Mouse (Mus musculus) stomach, postnatal 0 days (tissue): ENCODE data around the gene She. TPM values are rescaled to one million over a fixed set of nuclear protein-coding genes. Genes with fewer than 3 reads are reported as not detected.

Experiments used
- ATAC-seq: fragments of 200-750 bp; cut with Nextera tagmentation; 2 replicates; pipeline ENCODE4 v1.8.0; 2017; ENCODE audit not compliant: low FRiP score, low TSS enrichment
- DNase-seq: peaks from one replicate; pipeline ENCODE4 v3.0.0-alpha.2; 2016; ENCODE audit warnings: low spot score
- H3K27ac ChIP-seq: fragments of 300-500 bp; sonication (generic); replicated peaks from 2 replicates; pipeline ENCODE4 v1.5.1; 2014; ENCODE audit warnings: mild to moderate bottlenecking, control low read depth
- H3K27me3 ChIP-seq: fragments of 300-500 bp; sonication (generic); 2 replicates; pipeline ENCODE4 v1.6.1; 2014; ENCODE audit warnings: low read length; ENCODE audit not compliant: control insufficient read depth, insufficient read depth
- H3K36me3 ChIP-seq: fragments of 300-500 bp; sonication (generic); 2 replicates; pipeline ENCODE4 v1.6.1; 2014; ENCODE audit warnings: low read length, mixed read lengths; ENCODE audit not compliant: control insufficient read depth, insufficient read depth
- H3K4me1 ChIP-seq: fragments of 300-500 bp; sonication (generic); replicated peaks from 2 replicates; pipeline ENCODE4 v1.6.1; 2014; ENCODE audit warnings: antibody characterized with exemption; ENCODE audit not compliant: control insufficient read depth, insufficient read depth
- H3K4me2 ChIP-seq: fragments of 300-500 bp; sonication (generic); replicated peaks from 2 replicates; pipeline ENCODE4 v1.6.1; 2014; ENCODE audit warnings: low read depth, mild to moderate bottlenecking, control low read depth, moderate library complexity
- H3K4me3 ChIP-seq: fragments of 300-500 bp; sonication (generic); 2 replicates; pipeline ENCODE4 v1.5.1; 2014; ENCODE audit warnings: low read depth, low read length, control low read depth
- H3K9ac ChIP-seq: fragments of 300-500 bp; sonication (generic); 2 replicates; pipeline ENCODE4 v1.6.1; 2014; ENCODE audit warnings: mild to moderate bottlenecking, low read length, control low read depth, mixed read lengths
- H3K9me3 ChIP-seq: fragments of 300-500 bp; sonication (generic); 2 replicates; pipeline ENCODE4 v1.6.1; 2016; ENCODE audit warnings: low read length; ENCODE audit not compliant: control insufficient read depth
- CTCF ChIP-seq: IDR thresholded peaks from 2 replicates; pipeline ENCODE4 v1.5.1; 2016; ENCODE audit warnings: antibody characterized with exemption, low read depth, mild to moderate bottlenecking, moderate library complexity
- EP300 ChIP-seq: optimal IDR thresholded peaks from 2 replicates; pipeline ENCODE3; 2016; ENCODE audit warnings: antibody characterized with exemption
- WGBS: fragments of 180-500 bp; shearing (Covaris S2); extraction: QIAGEN DNeasy Blood & Tissue Kit; methylation state at CpG from one replicate; pipeline ENCODE4 v1.1.7; 2014; 5-methylcytosine and 5-hydroxymethylcytosine counted together
- polyA plus RNA-seq: library from polyadenylated mRNA; unstranded; fragments of >200 nt; fragmentation: Nextera tagmentation; extraction: Ambion mirVana; gene quantifications from 2 replicates; pipeline ENCODE4 v1.2.1, GENCODE M21; 2015

She gene
- polyA plus RNA-seq, 1 experiment from 2014 or later, result 1.4 TPM

DNA sequence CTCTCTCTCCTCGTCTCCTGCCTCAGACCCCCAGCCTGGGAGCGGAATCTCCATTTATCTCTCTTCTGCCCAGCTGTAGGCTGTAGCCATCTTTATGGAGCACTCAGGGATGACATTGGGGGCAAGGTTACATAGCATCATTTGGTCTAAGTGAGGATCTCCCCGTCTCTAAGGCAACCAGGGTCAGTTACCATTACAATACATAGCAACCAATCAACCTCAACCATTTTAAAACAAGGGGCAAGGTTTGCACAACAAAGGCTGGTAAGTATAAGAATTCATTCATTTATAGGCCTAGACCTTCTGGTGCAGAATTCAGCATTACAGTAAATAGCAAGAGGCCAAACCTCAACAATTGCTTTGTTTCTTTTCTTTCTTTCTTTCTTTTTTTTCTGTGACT lies 4.9 kb upstream of the She start:
- Histone ChIP-seq H3K27me3 (0 out of 2 replicates have a peak, but pooled peaks cover 4% of the 10 kb centered on the region), H3K27ac (no peak overlapping the region), H3K36me3 (no peaks in the 10 kb centered on the region), H3K4me2 (no peak overlapping the region), H3K4me1 (no peaks in the 10 kb centered on the region), H3K9ac (no peak overlapping the region), H3K9me3 (no peaks in the 10 kb centered on the region), H3K4me3 (no peak overlapping the region)
- WGBS, result 63% methylated on average over 3 of the region's 3 CpGs
- TF ChIP-seq EP300 (no peak), CTCF (no peak)
- ATAC-seq (no peak), DNase-seq (no peak)

DNA sequence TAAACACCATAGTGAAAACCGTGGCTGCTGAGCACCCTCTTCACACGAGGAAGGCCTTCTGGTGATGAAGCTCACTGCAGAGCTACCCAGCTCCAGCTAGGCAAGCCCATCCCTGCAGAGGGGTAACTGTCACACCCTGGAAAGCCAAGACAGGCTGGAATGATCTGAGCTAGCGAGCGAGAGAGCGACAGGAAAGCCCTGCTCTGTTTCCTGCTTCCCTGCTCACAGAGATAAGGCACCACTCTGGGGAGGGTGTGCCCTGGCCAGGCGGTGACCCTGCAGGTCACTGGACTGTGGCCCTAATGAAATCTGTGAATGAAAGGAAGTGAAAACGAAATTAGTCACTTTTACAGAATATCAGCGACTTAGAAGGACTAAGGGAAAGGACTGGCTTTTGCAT lies 4.2 kb downstream of the She start:
- 35% methylated on average over 8 of the region's 8 CpGs for WGBS
- ATAC-seq, result peak; percentile 87
- H3K4me3 ChIP-seq, result no peak overlapping the region
- peak; percentile 35 for DNase-seq
- TF ChIP-seq EP300, result no peak
- no peak for TF ChIP-seq CTCF
- no peak overlapping the region; the same call in 1 of the 2 replicates for H3K9ac ChIP-seq
- H3K27me3 ChIP-seq, result no peaks in the 10 kb centered on the region
- H3K36me3 ChIP-seq, result no peaks in the 10 kb centered on the region
- no peak overlapping the region for H3K27ac ChIP-seq
- H3K9me3 ChIP-seq, result no peaks in the 10 kb centered on the region
- H3K4me1 ChIP-seq, result no peaks in the 10 kb centered on the region
- H3K4me2 ChIP-seq, result no peak overlapping the region

DNA sequence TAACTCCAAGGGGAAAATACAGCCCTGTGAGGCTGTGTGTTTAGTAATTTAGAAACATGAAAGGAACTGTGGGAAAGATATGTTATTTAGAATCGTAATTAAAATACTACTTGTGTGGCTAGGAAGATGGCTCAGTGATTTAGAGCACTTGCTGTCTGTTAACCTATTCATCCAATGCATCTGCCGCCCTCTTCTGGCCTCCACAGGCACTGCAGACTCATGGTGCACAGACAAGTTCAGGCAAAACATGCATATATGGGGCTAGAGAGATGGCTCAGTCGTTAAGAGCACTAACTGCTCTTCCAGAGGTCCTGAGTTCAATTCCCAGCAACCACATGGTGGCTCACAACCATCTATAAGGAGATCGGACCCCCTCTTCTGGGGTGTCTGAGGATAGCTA lies 11.1 kb downstream of the She start:
- Histone ChIP-seq H3K9ac (no peak overlapping the region), H3K4me3 (no peak overlapping the region), H3K9me3 (no peaks in the 10 kb centered on the region), H3K4me1 (no peaks in the 10 kb centered on the region), H3K36me3 (no peaks in the 10 kb centered on the region), H3K4me2 (no peak overlapping the region), H3K27ac (no peak overlapping the region), H3K27me3 (no peaks in the 10 kb centered on the region)
- 73% methylated on average over 4 of the region's 4 CpGs for WGBS
- TF ChIP-seq CTCF (peak; percentile 74), EP300 (no peak)
- no peak for ATAC-seq
- DNase-seq, result peak; percentile 63

DNA sequence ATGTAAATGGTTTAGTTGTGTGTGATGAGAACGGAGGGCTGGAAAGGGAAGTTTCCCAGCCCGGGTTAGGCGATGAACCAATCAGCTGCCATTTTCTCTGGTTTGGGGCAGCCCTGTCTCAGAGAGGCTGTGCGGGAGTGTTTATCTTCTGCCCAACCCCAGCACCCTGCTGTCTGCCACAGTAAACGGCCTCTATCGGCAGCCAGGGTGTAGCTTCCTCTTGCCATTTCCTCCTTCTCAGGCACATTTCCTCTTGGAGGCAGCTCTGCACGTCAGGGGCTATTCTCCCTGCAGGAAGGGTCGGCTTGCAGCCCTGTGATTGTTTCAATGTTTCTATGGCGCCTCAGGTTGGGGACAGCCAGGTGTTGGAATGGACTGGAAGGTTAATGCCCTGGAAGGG lies 12.0 kb downstream of the She start:
- WGBS, result 45% methylated on average over 9 of the region's 9 CpGs
- Histone ChIP-seq H3K36me3 (no peaks in the 10 kb centered on the region), H3K27me3 (no peaks in the 10 kb centered on the region), H3K4me3 (no peak overlapping the region), H3K9me3 (no peaks in the 10 kb centered on the region), H3K9ac (no peak overlapping the region), H3K27ac (0 out of 2 replicates have a peak overlapping the region, but pooled peaks have one; percentile 8), H3K4me1 (no peaks in the 10 kb centered on the region), H3K4me2 (no peak overlapping the region)
- ATAC-seq (peak; percentile 68; the same call in 1 of the 2 replicates), DNase-seq (peak; percentile 27)
- no peak for TF ChIP-seq EP300
- peak; percentile 39 for TF ChIP-seq CTCF

DNA sequence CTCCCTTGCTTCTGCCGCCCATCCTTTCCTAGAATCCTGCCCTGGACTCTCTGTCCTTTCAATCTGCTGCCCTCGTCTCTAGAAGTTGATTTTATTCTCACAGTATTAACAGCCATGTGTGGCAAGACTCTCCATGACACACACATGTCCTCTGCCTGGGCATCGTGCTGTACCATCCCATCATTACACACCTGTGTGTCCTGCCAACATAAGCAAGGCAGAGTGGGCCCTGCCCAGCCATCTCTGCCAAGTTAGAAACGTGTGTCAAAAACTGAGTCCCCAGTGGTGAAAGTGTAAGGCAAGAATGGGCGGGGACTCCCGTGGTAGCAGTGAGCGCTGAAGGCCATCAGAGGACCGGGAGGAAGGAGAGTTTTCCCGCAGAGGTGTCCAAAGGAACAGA lies 14.6 kb downstream of the She start:
- H3K9me3 ChIP-seq, result no peaks in the 10 kb centered on the region
- no peak overlapping the region for H3K9ac ChIP-seq
- 75% methylated on average over 9 of the region's 9 CpGs for WGBS
- DNase-seq (no peak), ATAC-seq (no peak)
- H3K4me2 ChIP-seq, result no peak overlapping the region
- no peak for TF ChIP-seq CTCF
- TF ChIP-seq EP300, result no peak
- no peak overlapping the region for H3K27ac ChIP-seq
- no peaks in the 10 kb centered on the region for H3K36me3 ChIP-seq
- H3K4me1 ChIP-seq, result no peaks in the 10 kb centered on the region
- H3K4me3 ChIP-seq, result no peak overlapping the region
- H3K27me3 ChIP-seq, result no peaks in the 10 kb centered on the region

GRCm38 (mm10) chr3:89847126-89847525 lies 16.0 kb downstream of the She start:
- Histone ChIP-seq H3K4me2 (no peak overlapping the region), H3K36me3 (no peaks in the 10 kb centered on the region), H3K4me1 (no peaks in the 10 kb centered on the region), H3K27ac (no peak overlapping the region), H3K9ac (no peak overlapping the region), H3K9me3 (no peaks in the 10 kb centered on the region), H3K27me3 (no peaks in the 10 kb centered on the region), H3K4me3 (no peak overlapping the region)
- WGBS, result 81% methylated on average over 3 of the region's 3 CpGs
- ATAC-seq, result no peak
- DNase-seq, result no peak
- no peak for TF ChIP-seq EP300
- peak; percentile 18 for TF ChIP-seq CTCF
